33 mouse cellular contexts compared by ENCODE assay signal in the genomic region with DNA sequence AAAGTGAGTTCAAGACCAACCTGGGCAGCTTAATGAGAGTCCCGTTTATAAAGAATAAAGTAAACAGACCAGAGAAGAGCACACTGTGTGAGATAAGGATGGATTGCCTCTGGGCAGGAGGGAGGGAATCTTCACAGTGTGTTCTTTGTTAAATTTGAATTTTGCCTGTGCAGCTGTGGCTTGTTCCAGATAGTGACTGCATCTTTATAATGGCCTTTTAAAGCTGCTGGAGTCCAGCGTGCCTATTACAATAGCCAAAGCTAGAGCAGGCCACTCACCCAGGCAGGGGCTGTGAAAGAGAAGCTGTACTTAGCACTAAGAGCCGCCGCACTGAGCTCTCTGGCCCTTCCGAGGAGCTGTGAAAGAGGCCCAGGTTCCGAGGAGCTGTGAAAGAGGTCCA. TPM values are rescaled to one million over a fixed set of nuclear protein-coding genes. Genes with fewer than 3 reads are reported as not detected.
"Had no signal": no experiment of that assay in that cellular context is flagged by ENCODE, and none has a peak within 500 bp of the region (broad histone marks: within the 10 kb centered on the region; RNA-seq: fewer than 3 reads in every experiment).

No protein-coding gene starts in this region.

- H3K4me1 ChIP-seq: intestine, embryonic 15.5 days; kidney, embryonic 15.5 days; limb, embryonic 10.5 days; limb, embryonic 13.5 days; lung, embryonic 15.5 days; midbrain, embryonic 10.5 days; midbrain, embryonic 13.5 days; neural tube, embryonic 13.5 days had no signal

- DNase-seq: kidney, adult 11 months; kidney, adult 8-10 months; kidney, postnatal 10 days; kidney, postnatal 36 days; liver; lung, adult 18-20 months; lung, postnatal 10 days; lung, postnatal 36 days; retina, postnatal 1 day; thymus, adult 18-20 months; thymus, postnatal 36 days had no signal

- H3K4me3 ChIP-seq: intestine, embryonic 15.5 days; kidney, embryonic 15.5 days; limb, embryonic 10.5 days; limb, embryonic 13.5 days; liver, embryonic 12.5 days; liver, embryonic 15.5 days; lung, embryonic 15.5 days; megakaryocyte, embryonic 14.5 days; midbrain, embryonic 10.5 days; midbrain, embryonic 13.5 days; myocyte; neural tube, embryonic 13.5 days had no signal

- H3K27ac ChIP-seq: intestine, embryonic 15.5 days; kidney, embryonic 15.5 days; limb, embryonic 10.5 days; limb, embryonic 13.5 days; liver, embryonic 12.5 days; liver, embryonic 15.5 days; lung, embryonic 15.5 days; midbrain, embryonic 10.5 days; midbrain, embryonic 13.5 days; neural tube, embryonic 13.5 days had no signal

RNA-seq across cellular contexts. Expression of a gene that starts 35.0 kb away (rescaled TPM):
- total RNA-seq: layer of hippocampus, adult 18-20 months; layer of hippocampus, postnatal 25 days; left cerebral cortex, postnatal 25 days; monocyte, adult 5-6 weeks; neutrophil, adult 5-6 weeks had no signal
- polyA plus RNA-seq: intestine, embryonic 15.5 days; kidney, embryonic 15.5 days; limb, embryonic 10.5 days; limb, embryonic 13.5 days; liver, embryonic 12.5 days; liver, embryonic 15.5 days; lung, embryonic 15.5 days; midbrain, embryonic 10.5 days; midbrain, embryonic 13.5 days; midbrain, embryonic 16.5 days; neural tube, embryonic 13.5 days; small intestine, adult 2 months; spleen, adult 2 months; stomach, embryonic 16.5 days; urinary bladder, adult 2 months had no signal
